Mouse (Mus musculus): Measurements from ENCODE around the gene 5730455P16Rik. TPM values are rescaled to one million over a fixed set of nuclear protein-coding genes. Genes with fewer than 3 reads are reported as not detected.

5730455P16Rik gene
- polyA plus RNA-seq, 1 experiment from 2014 or later, result 41.3 TPM

DNA sequence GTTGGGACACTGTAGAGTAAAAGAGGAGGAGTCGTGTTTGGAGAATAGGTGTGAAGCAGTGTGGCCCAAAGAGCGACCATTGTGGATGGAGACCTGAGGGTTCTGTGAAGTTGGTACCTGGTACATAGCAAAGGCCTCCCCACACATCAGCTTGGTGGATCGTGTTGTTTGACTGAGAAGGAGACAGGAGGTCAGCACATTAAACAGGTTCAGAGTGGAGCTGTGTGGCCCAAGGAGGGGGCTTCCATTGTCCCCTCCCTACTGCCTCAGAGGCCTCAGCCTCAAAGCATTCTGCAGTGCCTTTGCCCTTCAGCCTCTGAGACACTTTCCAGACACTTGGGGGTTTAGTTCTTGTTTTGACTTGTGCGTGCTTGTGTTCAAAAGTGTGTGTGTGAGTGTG lies 63.9 kb downstream of the 5730455P16Rik start:
- Histone ChIP-seq H3K27me3 (replicated peaks) (no peaks in the 10 kb centered on the region), H3K4me1 (peaks cover 26% of the 10 kb centered on the region), H3K9ac (replicated peaks) (no peak overlapping the region), H3K36me3 (no peaks in the 10 kb centered on the region), H3K4me3 (replicated peaks) (no peak overlapping the region), H3K27ac (replicated peaks) (no peak overlapping the region), H3K9me3 (replicated peaks) (no peaks in the 10 kb centered on the region), H3K4me2 (no peak overlapping the region)
- 70% methylated on average over 4 of the region's 4 CpGs for WGBS
- ATAC-seq (ENCODE audit: low FRiP score), result no peak

GRCm38 (mm10) chr11:80313462-80313861 lies 64.4 kb downstream of the 5730455P16Rik start:
- Histone ChIP-seq H3K9ac (replicated peaks) (no peak overlapping the region), H3K4me2 (no peak overlapping the region), H3K9me3 (replicated peaks) (no peaks in the 10 kb centered on the region), H3K27me3 (replicated peaks) (no peaks in the 10 kb centered on the region), H3K36me3 (no peaks in the 10 kb centered on the region), H3K4me1 (peaks cover 26% of the 10 kb centered on the region), H3K4me3 (replicated peaks) (no peak overlapping the region), H3K27ac (replicated peaks) (no peak overlapping the region)
- no peak for ATAC-seq (ENCODE audit: low FRiP score)
- WGBS, result 54% methylated on average over 1 of the region's 1 CpGs

- Histone ChIP-seq H3K9ac (replicated peaks) (no peak overlapping the region), H3K9me3 (replicated peaks) (no peaks in the 10 kb centered on the region), H3K4me2 (no peak overlapping the region), H3K36me3 (no peaks in the 10 kb centered on the region), H3K27me3 (replicated peaks) (no peaks in the 10 kb centered on the region), H3K4me3 (replicated peaks) (no peak overlapping the region), H3K4me1 (peaks cover 26% of the 10 kb centered on the region), H3K27ac (replicated peaks) (peak overlapping the region; percentile 37; the same call in 1 of the 2 replicates)
- no peak for ATAC-seq (ENCODE audit: low FRiP score)
- whole genome bisulfite sequencing, result 11% methylated on average over 6 of the region's 6 CpGs
Measured at GRCm38 (mm10) chr11:80312565-80312964, 65.3 kb downstream of the 5730455P16Rik start.

- H3K4me3 ChIP-seq (replicated peaks), result no peak overlapping the region
- no peak for ATAC-seq (ENCODE audit: low FRiP score)
- no peak overlapping the region for H3K9ac ChIP-seq (replicated peaks)
- no peak overlapping the region for H3K4me2 ChIP-seq
- H3K27ac ChIP-seq (replicated peaks), result peak overlapping the region; percentile 37; the same call in 1 of the 2 replicates
- no peaks in the 10 kb centered on the region for H3K9me3 ChIP-seq (replicated peaks)
- H3K4me1 ChIP-seq, result peaks cover 26% of the 10 kb centered on the region
- 8% methylated on average over 2 of the region's 2 CpGs for WGBS
- H3K36me3 ChIP-seq, result no peaks in the 10 kb centered on the region
- no peaks in the 10 kb centered on the region for H3K27me3 ChIP-seq (replicated peaks)
Measured at GRCm38 (mm10) chr11:80312049-80312448, 65.8 kb downstream of the 5730455P16Rik start.

DNA sequence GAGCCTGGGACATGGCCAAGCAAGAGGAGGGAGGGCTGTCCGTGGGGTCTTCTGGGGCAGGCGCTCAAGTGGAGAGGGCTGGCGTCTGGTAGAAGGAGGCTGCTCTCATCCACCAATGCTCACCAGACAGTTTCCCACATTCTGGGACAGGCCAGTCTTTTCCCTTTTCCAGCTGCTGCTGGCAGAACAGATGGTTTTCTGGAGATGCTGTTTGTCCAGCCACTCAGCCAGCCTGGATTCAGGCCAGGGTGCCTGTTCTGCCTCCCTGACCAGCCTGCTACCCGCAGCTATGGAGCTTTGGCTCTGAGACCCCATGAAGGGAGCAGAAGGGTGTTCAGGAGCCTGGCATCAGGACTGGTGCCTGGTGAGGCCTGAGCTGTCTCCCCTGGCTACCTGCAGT lies 66.6 kb downstream of the 5730455P16Rik start:
- H3K9ac ChIP-seq (replicated peaks), result no peak overlapping the region
- no peaks in the 10 kb centered on the region for H3K27me3 ChIP-seq (replicated peaks)
- no peaks in the 10 kb centered on the region for H3K9me3 ChIP-seq (replicated peaks)
- H3K4me2 ChIP-seq, result no peak overlapping the region
- peaks cover 26% of the 10 kb centered on the region for H3K4me1 ChIP-seq
- ATAC-seq (ENCODE audit: low FRiP score), result no peak
- H3K27ac ChIP-seq (replicated peaks), result peak overlapping the region; percentile 10
- H3K36me3 ChIP-seq, result no peaks in the 10 kb centered on the region
- no peak overlapping the region for H3K4me3 ChIP-seq (replicated peaks)
- 30% methylated on average over 4 of the region's 4 CpGs for WGBS

Other genes with a start within 250 kb of the 5730455P16Rik start
- gene Tefm, start 235.9 kb downstream of the 5730455P16Rik start, polyA plus RNA-seq (2015; fragmentation: Nextera tagmentation; extraction: Ambion mirVana), result 21.9 and 26.3 TPM in 2 replicates
- gene Adap2, start 223.9 kb downstream of the 5730455P16Rik start, polyA plus RNA-seq (2015; fragmentation: Nextera tagmentation; extraction: Ambion mirVana), result 3.4 and 4.1 TPM in 2 replicates
- 2.9 and 6.2 TPM in 2 replicates for gene Rnf135, start 194.2 kb downstream of the 5730455P16Rik start, polyA plus RNA-seq (2015; fragmentation: Nextera tagmentation; extraction: Ambion mirVana)
- 70.2 and 72.9 TPM in 2 replicates for gene Rhot1, start 169.0 kb downstream of the 5730455P16Rik start, polyA plus RNA-seq (2015; fragmentation: Nextera tagmentation; extraction: Ambion mirVana)
- 4.2 and 6.9 TPM in 2 replicates for gene Rhbdl3, start 77.1 kb downstream of the 5730455P16Rik start, polyA plus RNA-seq (2015; fragmentation: Nextera tagmentation; extraction: Ambion mirVana)
- 168 and 184 TPM in 2 replicates for gene Zfp207, start 5.2 kb upstream of the 5730455P16Rik start, polyA plus RNA-seq (2015; fragmentation: Nextera tagmentation; extraction: Ambion mirVana)
- gene Psmd11, start 50.6 kb upstream of the 5730455P16Rik start, polyA plus RNA-seq (2015; fragmentation: Nextera tagmentation; extraction: Ambion mirVana), result 271 and 274 TPM in 2 replicates
- 69.6 and 82.7 TPM in 2 replicates for gene Cdk5r1, start 99.0 kb upstream of the 5730455P16Rik start, polyA plus RNA-seq (2015; fragmentation: Nextera tagmentation; extraction: Ambion mirVana)